Mouse (Mus musculus) forebrain, embryonic 11.5 days (tissue): ENCODE results near the gene Gm6592. TPM values are rescaled to one million over a fixed set of nuclear protein-coding genes. Genes with fewer than 3 reads are reported as not detected.
"Not testable (repeated sequence)": the region's sequence is repeated elsewhere in the genome, so short reads cannot be mapped to it uniquely, and the experiment has no call there.

ENCODE experiments used
- ATAC-seq: fragments of 200-750 bp; cut with Nextera tagmentation; replicated peaks from 2 replicates; pipeline ENCODE4 v1.8.0; 2017; ENCODE audit warnings: moderate TSS enrichment; ENCODE audit not compliant: low FRiP score
- DNase-seq: peaks from one replicate; pipeline ENCODE4 v3.0.0-alpha.2; 2017; ENCODE audit warnings: low spot score
- H3K27ac ChIP-seq: fragments of 300-500 bp; sonication (generic); 2 replicates; pipeline ENCODE4 v1.5.1; 2014; ENCODE audit warnings: low read depth, low read length
- H3K27me3 ChIP-seq: fragments of 300-500 bp; sonication (generic); 2 replicates; pipeline ENCODE4 v1.6.1; 2014; ENCODE audit warnings: mild to moderate bottlenecking, low read length, mixed read lengths; ENCODE audit not compliant: control insufficient read depth, insufficient read depth
- H3K36me3 ChIP-seq: fragments of 300-500 bp; sonication (generic); 2 replicates; pipeline ENCODE4 v1.6.1; 2014; ENCODE audit warnings: mild to moderate bottlenecking, low read length, moderate library complexity, mixed read lengths; ENCODE audit not compliant: control insufficient read depth, insufficient read depth
- H3K4me1 ChIP-seq: fragments of 300-500 bp; sonication (generic); replicated peaks from 2 replicates; pipeline ENCODE4 v1.6.1; 2014; ENCODE audit warnings: low read length, mixed read lengths; ENCODE audit not compliant: control insufficient read depth, insufficient read depth
- H3K4me2 ChIP-seq: fragments of 300-500 bp; sonication (generic); 2 replicates; pipeline ENCODE4 v1.6.1; 2014; ENCODE audit warnings: low read depth, mild to moderate bottlenecking, low read length, moderate library complexity, mixed read lengths; ENCODE audit not compliant: severe bottlenecking
- H3K4me3 ChIP-seq: fragments of 300-500 bp; sonication (generic); 2 replicates; pipeline ENCODE4 v1.5.1; 2014; ENCODE audit warnings: low read depth, low read length
- H3K9ac ChIP-seq: fragments of 300-500 bp; sonication (generic); 2 replicates; pipeline ENCODE4 v1.6.1; 2014; ENCODE audit warnings: low read length
- H3K9me3 ChIP-seq: fragments of 300-500 bp; sonication (generic); 2 replicates; pipeline ENCODE4 v1.6.1; 2016; ENCODE audit warnings: low read length, mixed read lengths; ENCODE audit not compliant: control insufficient read depth
- WGBS: fragments of 180-500 bp; shearing (Covaris S2); extraction: QIAGEN DNeasy Blood & Tissue Kit; methylation state at CpG from one replicate; pipeline ENCODE4 v1.1.7; 2014; 5-methylcytosine and 5-hydroxymethylcytosine counted together
- polyA plus RNA-seq: library from polyadenylated mRNA; unstranded; fragments of >200 nt; fragmentation: Nextera tagmentation; extraction: Ambion mirVana; gene quantifications from 2 replicates; pipeline ENCODE4 v1.2.1, GENCODE M21; 2014

Gene Gm6592
- not detected in 2 replicates for polyA plus RNA-seq

- 77% methylated on average over 1 of the region's 1 CpGs for WGBS
Measured at GRCm38 (mm10) chrX:8843694-8844093, at the start of gene Gm6592. Gm6592 (plus strand) TSS chrX:8843994.

DNA sequence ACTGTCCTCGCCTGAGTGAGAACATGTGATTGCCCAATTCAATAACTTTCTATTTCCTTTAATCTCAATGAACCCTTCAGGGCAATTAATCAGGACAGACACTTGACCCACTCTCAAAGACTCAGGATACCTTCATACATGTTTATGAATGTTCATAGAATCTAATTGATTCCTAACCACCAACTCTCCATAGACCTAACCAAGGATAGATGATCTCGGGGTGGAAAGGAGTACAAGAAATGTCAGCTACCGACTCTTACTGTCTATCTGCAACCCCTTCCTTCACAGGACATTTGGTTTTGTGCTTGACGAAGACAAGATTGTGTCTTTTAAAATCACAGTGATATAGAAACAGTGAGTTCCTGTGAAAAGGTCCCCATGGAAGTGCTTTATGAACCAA is 40.4 kb upstream of the Gm6592 start, which contains the start of gene Ssxb5:
Ssxb5 (plus strand) TSS at position 301 of the 400 bp plus-strand sequence.
- H3K27me3 ChIP-seq, H3K4me3 ChIP-seq, ATAC-seq, H3K9ac ChIP-seq, H3K27ac ChIP-seq, H3K9me3 ChIP-seq, H3K4me2 ChIP-seq, DNase-seq, H3K4me1 ChIP-seq, H3K36me3 ChIP-seq: not testable (repeated sequence)
- 78% methylated on average over 4 of the region's 4 CpGs for WGBS

More at GRCm38 (mm10) chrX:8843694-8844093, at the start of gene Gm6592:
- H3K27ac ChIP-seq, result no peak within 1 kb of the TSS
- H3K4me3 ChIP-seq, result no peak within 1 kb of the TSS
- no peaks in the 10 kb centered on the region for H3K4me1 ChIP-seq
- DNase-seq (no peak), ATAC-seq (no peak)
- no peak within 1 kb of the TSS for H3K4me2 ChIP-seq
- no peaks in the 10 kb centered on the region for H3K9me3 ChIP-seq
- H3K9ac ChIP-seq, result no peak within 1 kb of the TSS
- H3K36me3 ChIP-seq, result no peaks in the 10 kb centered on the region
- no peaks in the 10 kb centered on the region for H3K27me3 ChIP-seq

- DNase-seq (peak; percentile 47), ATAC-seq (no peak)
- Histone ChIP-seq H3K27ac (no peak overlapping the region), H3K4me1 (no peaks in the 10 kb centered on the region), H3K9ac (no peak overlapping the region), H3K4me3 (no peak overlapping the region), H3K9me3 (no peaks in the 10 kb centered on the region), H3K36me3 (no peaks in the 10 kb centered on the region), H3K27me3 (no peaks in the 10 kb centered on the region), H3K4me2 (no peak overlapping the region)
Measured at GRCm38 (mm10) chrX:8832043-8832442, 11.8 kb upstream of the Gm6592 start.

DNA sequence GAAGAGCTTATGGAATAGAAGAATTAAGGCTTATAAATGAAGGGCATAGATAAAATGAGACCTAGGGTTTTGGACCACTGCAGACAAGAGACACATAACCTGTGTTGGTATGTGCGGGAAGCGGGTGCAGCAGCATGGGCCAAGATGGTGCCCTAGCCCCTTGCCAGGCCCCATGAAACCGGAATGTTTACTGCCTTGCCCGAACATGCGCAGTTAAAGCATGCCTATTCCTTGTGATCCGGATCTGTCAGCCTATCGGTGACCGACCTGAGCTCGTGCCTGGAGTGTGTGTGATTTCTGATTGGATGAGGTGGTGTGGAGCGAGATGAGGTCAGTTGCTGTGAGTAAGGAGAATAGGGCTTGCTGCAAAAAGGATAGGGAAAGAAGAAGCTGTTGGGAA is 8.7 kb downstream of the Gm6592 start:
- no peak overlapping the region for H3K4me2 ChIP-seq
- no peak overlapping the region for H3K27ac ChIP-seq
- H3K36me3 ChIP-seq, result no peaks in the 10 kb centered on the region
- 90% methylated on average over 10 of the region's 10 CpGs for WGBS
- H3K9me3 ChIP-seq, result no peaks in the 10 kb centered on the region
- no peak for ATAC-seq
- no peaks in the 10 kb centered on the region for H3K4me1 ChIP-seq
- H3K9ac ChIP-seq, result no peak overlapping the region
- H3K4me3 ChIP-seq, result no peak overlapping the region
- no peaks in the 10 kb centered on the region for H3K27me3 ChIP-seq
- DNase-seq, result no peak

GRCm38 (mm10) chrX:8864331-8864730 is 20.5 kb downstream of the Gm6592 start:
- H3K27ac ChIP-seq, H3K4me3 ChIP-seq, H3K36me3 ChIP-seq, ATAC-seq, H3K9me3 ChIP-seq, H3K4me1 ChIP-seq, H3K9ac ChIP-seq, H3K4me2 ChIP-seq, H3K27me3 ChIP-seq: not testable (repeated sequence)
- 6% methylated on average over 3 of the region's 3 CpGs for WGBS
- peak; percentile 79 for DNase-seq

GRCm38 (mm10) chrX:8873953-8874352 is 30.2 kb downstream of the Gm6592 start, which contains the start of gene Gm5751:
Gm5751 (plus strand) TSS chrX:8874253.
- H3K4me3 ChIP-seq, H3K27me3 ChIP-seq, ATAC-seq, H3K4me1 ChIP-seq, H3K36me3 ChIP-seq, H3K9ac ChIP-seq, H3K4me2 ChIP-seq, H3K9me3 ChIP-seq, DNase-seq, H3K27ac ChIP-seq: not testable (repeated sequence)
- WGBS, result 93% methylated on average over 3 of the region's 4 CpGs

- Histone ChIP-seq H3K4me2 (no peak overlapping the region), H3K9me3 (no peaks in the 10 kb centered on the region), H3K36me3 (no peaks in the 10 kb centered on the region), H3K27me3 (no peaks in the 10 kb centered on the region), H3K4me1 (no peaks in the 10 kb centered on the region), H3K9ac (no peak overlapping the region), H3K4me3 (no peak overlapping the region), H3K27ac (no peak overlapping the region)
- WGBS, result 70% methylated on average over 4 of the region's 4 CpGs
- DNase-seq (no peak), ATAC-seq (no peak)
Measured at GRCm38 (mm10) chrX:8884336-8884735, 40.5 kb downstream of the Gm6592 start.

DNA sequence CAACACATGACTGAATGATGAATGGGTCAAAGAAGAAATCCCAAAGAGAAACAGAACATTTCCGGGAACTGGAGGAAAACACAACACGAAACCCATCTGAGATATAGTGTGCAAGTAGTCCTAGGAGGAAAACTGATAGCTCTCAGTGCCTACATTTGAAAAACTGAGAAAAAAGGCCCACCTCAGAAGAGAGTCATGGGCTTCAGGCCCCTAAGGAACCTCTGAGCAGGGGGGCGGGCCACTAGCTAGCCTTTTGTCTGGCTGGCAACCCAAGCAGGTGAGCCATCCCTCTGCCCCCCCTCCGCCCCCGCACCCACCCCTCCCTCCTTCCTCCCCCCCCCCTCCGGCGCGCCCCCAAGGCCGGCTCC is 48.2 kb downstream of the Gm6592 start:
- H3K9ac ChIP-seq, result no peak overlapping the region; the same call in 1 of the 2 replicates
- DNase-seq, result no peak
- H3K4me3 ChIP-seq, result peak overlapping the region; percentile 46
- ATAC-seq, result peak; percentile 55
- 46% methylated on average over 3 of the region's 9 CpGs for WGBS
- no peaks in the 10 kb centered on the region for H3K4me1 ChIP-seq
- no peak overlapping the region for H3K27ac ChIP-seq
- H3K9me3 ChIP-seq, result no peaks in the 10 kb centered on the region
- no peaks in the 10 kb centered on the region for H3K36me3 ChIP-seq
- peak overlapping the region; percentile 56 for H3K4me2 ChIP-seq
- no peaks in the 10 kb centered on the region for H3K27me3 ChIP-seq

DNA sequence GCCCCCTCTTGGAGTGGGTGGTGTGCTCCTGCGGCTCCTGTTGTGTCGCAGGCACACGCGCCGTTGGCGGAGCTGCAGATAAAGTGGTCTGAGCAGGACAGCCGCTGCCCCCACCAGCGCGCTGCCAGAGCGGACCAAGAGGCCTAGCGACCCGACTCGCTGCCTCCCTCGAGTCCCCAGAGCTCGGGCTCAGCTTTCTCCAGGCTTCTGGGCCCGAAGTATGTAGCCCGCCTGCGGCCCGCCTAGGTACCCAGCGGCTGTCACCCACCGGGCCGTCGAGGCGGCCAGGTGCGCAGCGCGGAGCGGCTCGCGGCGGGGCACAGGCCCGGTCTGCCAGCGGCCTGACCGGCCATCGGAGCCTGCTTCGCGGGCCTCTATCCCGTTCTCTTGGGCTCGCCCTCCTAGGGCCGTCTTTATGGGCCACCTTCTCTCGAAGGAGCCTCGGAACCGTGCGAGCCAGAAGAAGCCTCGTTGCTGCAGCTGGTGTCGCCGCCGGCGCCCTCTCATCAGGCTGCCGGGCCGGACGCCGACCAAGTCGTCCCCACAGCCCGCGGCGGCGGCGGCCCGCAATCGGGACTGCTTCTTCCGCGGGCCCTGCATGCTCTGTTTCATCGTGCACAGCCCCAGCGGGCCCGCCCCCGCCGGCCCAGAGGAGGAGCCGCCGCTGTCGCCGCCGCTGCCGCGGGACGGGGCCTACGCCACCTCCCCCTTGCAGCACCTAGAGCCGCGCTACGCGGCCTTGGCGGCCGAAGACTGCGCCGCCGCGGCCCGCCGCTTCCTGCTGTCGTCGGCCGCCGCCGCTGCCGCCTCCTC is 48.8 kb downstream of the Gm6592 start, which contains the start of gene B630019K06Rik:
B630019K06Rik (plus strand) TSS at position 40 of the 813 bp plus-strand sequence.
- H3K36me3 ChIP-seq, result no peaks in the 10 kb centered on the region
- ATAC-seq, result peak; percentile 87
- peak within 1 kb of the TSS; percentile 70 for H3K9ac ChIP-seq
- H3K4me2 ChIP-seq, result peak within 1 kb of the TSS; percentile 56
- DNase-seq, result peak; percentile 77
- 28% methylated on average over 57 of the region's 95 CpGs for WGBS
- H3K4me1 ChIP-seq, result no peaks in the 10 kb centered on the region
- H3K9me3 ChIP-seq, result no peaks in the 10 kb centered on the region
- peak within 1 kb of the TSS; percentile 62 for H3K27ac ChIP-seq
- H3K27me3 ChIP-seq, result no peaks in the 10 kb centered on the region
- peak within 1 kb of the TSS; percentile 46 for H3K4me3 ChIP-seq
